Mouse (Mus musculus) forebrain, embryonic 14.5 days (tissue): ENCODE results near the gene Krtap1-3. TPM values are rescaled to one million over a fixed set of nuclear protein-coding genes. Genes with fewer than 3 reads are reported as not detected.

Experiments used
- ATAC-seq: fragments of 200-750 bp; cut with Nextera tagmentation; 2 replicates; pipeline ENCODE4 v1.8.0; 2017; ENCODE audit warnings: mild to moderate bottlenecking, moderate library complexity
- DNase-seq: peaks from one replicate; pipeline ENCODE4 v3.0.0-alpha.2; 2015; ENCODE audit warnings: low spot score
- H3K27ac ChIP-seq: fragments of 300-500 bp; sonication (generic); 2 replicates; pipeline ENCODE4 v1.5.1; 2014; ENCODE audit warnings: low read depth, mild to moderate bottlenecking, control low read depth, low read length, moderate library complexity
- H3K27me3 ChIP-seq: fragments of 300-500 bp; sonication (generic); replicated peaks from 2 replicates; pipeline ENCODE4 v1.6.1; 2014; ENCODE audit warnings: low read length, control low read depth, mixed read lengths; ENCODE audit not compliant: control insufficient read depth, insufficient read depth
- H3K36me3 ChIP-seq: fragments of 300-500 bp; sonication (generic); 2 replicates; pipeline ENCODE4 v1.6.1; 2014; ENCODE audit warnings: low read length, control low read depth; ENCODE audit not compliant: control insufficient read depth, insufficient read depth
- H3K4me1 ChIP-seq: fragments of 300-500 bp; sonication (generic); 2 replicates; pipeline ENCODE4 v1.6.1; 2014; ENCODE audit warnings: antibody characterized with exemption, low read length, control low read depth; ENCODE audit not compliant: control insufficient read depth, insufficient read depth
- H3K4me2 ChIP-seq: fragments of 300-500 bp; sonication (generic); 2 replicates; pipeline ENCODE4 v1.6.1; 2014; ENCODE audit warnings: mild to moderate bottlenecking, control low read depth, low read length
- H3K4me3 ChIP-seq: fragments of 300-500 bp; sonication (generic); 2 replicates; pipeline ENCODE4 v1.5.1; 2014; ENCODE audit warnings: low read depth, low read length, control low read depth
- H3K9ac ChIP-seq: fragments of 300-500 bp; sonication (generic); 2 replicates; pipeline ENCODE4 v1.6.1; 2014; ENCODE audit warnings: mild to moderate bottlenecking, low read length, control low read depth, moderate library complexity
- H3K9me3 ChIP-seq: fragments of 300-500 bp; sonication (generic); replicated peaks from 2 replicates; pipeline ENCODE4 v1.6.1; 2016; ENCODE audit warnings: low read length, control low read depth, mixed read lengths; ENCODE audit not compliant: control insufficient read depth
- WGBS: fragments of 180-500 bp; shearing (Covaris S2); extraction: QIAGEN DNeasy Blood & Tissue Kit; methylation state at CpG from one replicate; pipeline ENCODE4 v1.1.7; 2014; 5-methylcytosine and 5-hydroxymethylcytosine counted together
- polyA plus RNA-seq: library from polyadenylated mRNA; unstranded; fragments of >200 nt; fragmentation: Nextera tagmentation; extraction: Ambion mirVana; gene quantifications from 2 replicates; pipeline ENCODE4 v1.2.1, GENCODE M21; 2014

Krtap1-3 gene
- polyA plus RNA-seq: not detected in 2 replicates

DNA sequence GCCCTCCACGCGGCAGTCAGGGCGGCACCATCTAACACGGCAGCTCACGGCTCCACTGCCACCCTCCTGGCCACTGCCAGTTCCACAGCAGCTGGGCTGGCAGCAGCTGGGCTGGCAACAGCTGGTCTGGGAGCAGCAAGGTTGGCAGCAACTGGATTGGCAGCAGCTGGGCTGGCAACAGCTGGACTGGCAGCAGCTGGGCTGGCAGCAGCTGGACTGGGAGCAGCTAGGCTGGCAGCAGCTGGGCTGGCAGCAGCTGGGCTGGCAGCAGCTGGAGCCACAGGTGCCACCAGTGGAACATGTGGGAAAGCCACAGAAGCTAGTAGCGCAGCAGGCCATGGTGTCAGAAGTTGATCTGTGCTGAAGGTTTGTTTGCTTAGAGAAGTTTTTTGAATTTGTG is at the start of gene Krtap1-3:
TSS of gene Krtap1-3 (minus strand) at position 359 of the 400 bp plus-strand sequence.
- H3K4me2 ChIP-seq: no peak within 1 kb of the TSS
- H3K9ac ChIP-seq: no peak within 1 kb of the TSS
- H3K27me3 ChIP-seq: no peaks in the 10 kb centered on the region
- WGBS: 84% methylated on average over 6 of the region's 6 CpGs
- H3K36me3 ChIP-seq: no peaks in the 10 kb centered on the region
- DNase-seq (no peak), ATAC-seq (no peak)
- no peak within 1 kb of the TSS for H3K27ac ChIP-seq
- H3K9me3 ChIP-seq: no peaks in the 10 kb centered on the region
- H3K4me1 ChIP-seq: no peaks in the 10 kb centered on the region
- H3K4me3 ChIP-seq: no peak within 1 kb of the TSS

GRCm38 (mm10) chr11:99640926-99641325 is 49.8 kb upstream of the Krtap1-3 start:
- H3K4me3 ChIP-seq: no peak overlapping the region
- no peaks in the 10 kb centered on the region for H3K36me3 ChIP-seq
- ATAC-seq (no peak), DNase-seq (no peak)
- H3K9me3 ChIP-seq: no peaks in the 10 kb centered on the region
- no peak overlapping the region for H3K4me2 ChIP-seq
- H3K9ac ChIP-seq: no peak overlapping the region
- 53% methylated on average over 1 of the region's 1 CpGs for WGBS
- no peaks in the 10 kb centered on the region for H3K4me1 ChIP-seq
- no peaks in the 10 kb centered on the region for H3K27me3 ChIP-seq
- no peak overlapping the region for H3K27ac ChIP-seq

DNA sequence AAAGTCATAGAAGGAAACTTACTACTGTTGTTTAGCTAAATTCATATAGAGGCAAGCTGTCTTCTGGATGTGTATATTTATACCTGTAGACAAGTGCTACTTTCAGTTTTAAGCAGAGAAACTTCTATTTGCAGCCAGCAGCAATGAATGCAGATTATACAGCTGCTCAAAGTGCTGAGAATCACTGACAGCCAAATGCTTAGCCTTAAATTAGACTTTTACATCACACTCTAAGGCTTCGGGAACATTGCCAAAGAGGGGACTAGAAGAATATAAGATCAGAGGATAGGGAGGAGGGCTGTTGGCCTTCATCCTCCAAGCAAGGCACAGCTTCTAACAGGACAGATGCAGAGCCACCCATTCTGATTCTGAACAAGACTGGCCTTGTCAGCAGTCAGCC is 45.9 kb upstream of the Krtap1-3 start:
- whole genome bisulfite sequencing: 50% methylated on average over 1 of the region's 1 CpGs
- Histone ChIP-seq H3K9me3 (no peaks in the 10 kb centered on the region), H3K4me2 (no peak overlapping the region), H3K9ac (no peak overlapping the region), H3K27me3 (no peaks in the 10 kb centered on the region), H3K27ac (no peak overlapping the region), H3K4me1 (no peaks in the 10 kb centered on the region), H3K36me3 (no peaks in the 10 kb centered on the region), H3K4me3 (no peak overlapping the region)
- peak; percentile 19 for DNase-seq
- ATAC-seq: no peak

DNA sequence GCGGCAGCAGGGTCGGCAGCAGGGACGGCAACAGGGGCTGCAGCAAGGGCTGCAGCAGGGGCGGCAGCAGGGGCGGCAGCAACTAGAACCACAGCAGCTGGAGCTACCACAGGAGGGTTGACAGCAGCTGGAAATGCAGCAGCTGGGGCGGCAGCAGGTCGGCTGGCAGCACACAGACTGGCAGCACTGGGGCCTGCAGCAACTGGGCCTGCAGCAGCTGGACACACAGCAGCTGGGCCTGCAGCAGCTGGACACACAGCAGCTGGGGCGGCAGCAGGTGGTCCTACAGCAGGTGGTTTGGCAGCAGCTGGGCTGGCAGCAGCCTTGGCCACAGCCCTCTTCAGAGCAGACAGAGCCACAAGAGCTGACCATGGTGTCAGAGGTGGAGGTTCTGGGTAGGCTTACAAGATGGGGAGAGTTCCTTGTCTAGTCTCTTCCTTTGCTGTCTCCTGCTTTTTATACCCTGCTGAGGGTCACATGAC is 43.6 kb upstream of the Krtap1-3 start, which contains the start of gene Krtap4-2:
TSS of gene Krtap4-2 (minus strand) at position 432 of the 482 bp plus-strand sequence.
- no peak within 1 kb of the TSS for H3K4me3 ChIP-seq
- ATAC-seq: no peak
- H3K4me2 ChIP-seq: no peak within 1 kb of the TSS
- no peaks in the 10 kb centered on the region for H3K36me3 ChIP-seq
- 42% methylated on average over 8 of the region's 8 CpGs for WGBS
- no peak within 1 kb of the TSS for H3K9ac ChIP-seq
- no peak for DNase-seq
- H3K27me3 ChIP-seq: no peaks in the 10 kb centered on the region
- H3K27ac ChIP-seq: no peak within 1 kb of the TSS
- H3K9me3 ChIP-seq: no peaks in the 10 kb centered on the region
- H3K4me1 ChIP-seq: no peaks in the 10 kb centered on the region

GRCm38 (mm10) chr11:99633293-99633692 is 42.2 kb upstream of the Krtap1-3 start:
- 78% methylated on average over 2 of the region's 2 CpGs for WGBS
- no peak overlapping the region for H3K9ac ChIP-seq
- no peaks in the 10 kb centered on the region for H3K4me1 ChIP-seq
- ATAC-seq (no peak), DNase-seq (no peak)
- no peaks in the 10 kb centered on the region for H3K27me3 ChIP-seq
- H3K27ac ChIP-seq: no peak overlapping the region
- H3K36me3 ChIP-seq: no peaks in the 10 kb centered on the region
- no peak overlapping the region for H3K4me2 ChIP-seq
- no peak overlapping the region for H3K4me3 ChIP-seq
- no peaks in the 10 kb centered on the region for H3K9me3 ChIP-seq

- DNase-seq (no peak), ATAC-seq (no peak)
- Histone ChIP-seq H3K36me3 (no peaks in the 10 kb centered on the region), H3K4me3 (no peak overlapping the region), H3K9me3 (no peaks in the 10 kb centered on the region), H3K4me1 (no peaks in the 10 kb centered on the region), H3K4me2 (no peak overlapping the region), H3K27me3 (no peaks in the 10 kb centered on the region), H3K27ac (no peak overlapping the region), H3K9ac (no peak overlapping the region)
- 73% methylated on average over 3 of the region's 3 CpGs for WGBS
These were observed 39.8 kb upstream of the Krtap1-3 start for GRCm38 (mm10) chr11:99630890-99631289.

GRCm38 (mm10) chr11:99628138-99628537 is 37.0 kb upstream of the Krtap1-3 start, which contains the start of gene Krtap4-1:
Gene Krtap4-1, minus strand, starts transcription at chr11:99628238.
- DNase-seq (no peak), ATAC-seq (no peak)
- Histone ChIP-seq H3K4me1 (no peaks in the 10 kb centered on the region), H3K4me2 (no peak within 1 kb of the TSS), H3K36me3 (no peaks in the 10 kb centered on the region), H3K4me3 (no peak within 1 kb of the TSS), H3K9me3 (no peaks in the 10 kb centered on the region), H3K27me3 (no peaks in the 10 kb centered on the region), H3K27ac (no peak within 1 kb of the TSS), H3K9ac (no peak within 1 kb of the TSS)
- WGBS: 73% methylated on average over 4 of the region's 4 CpGs

DNA sequence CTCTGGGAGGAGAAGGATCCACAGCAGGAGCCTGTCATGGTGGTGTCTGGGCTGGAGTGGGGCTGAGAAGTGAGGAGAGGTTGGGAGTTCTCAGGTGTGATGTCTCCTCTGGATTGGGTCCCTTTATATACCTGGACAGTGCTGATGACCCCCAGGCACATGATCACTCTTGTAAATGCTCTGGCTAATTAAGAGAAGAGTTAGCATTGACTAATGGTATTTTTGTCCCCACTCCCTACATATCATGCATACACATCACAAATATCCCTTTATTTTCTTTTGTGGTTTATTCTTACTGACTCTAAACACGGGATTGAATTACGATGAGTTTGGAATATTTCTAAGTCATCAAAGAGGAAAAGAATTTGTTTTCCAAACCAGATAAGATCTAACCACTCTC is 29.2 kb upstream of the Krtap1-3 start, which contains the start of gene Gm11562:
TSS of gene Gm11562 (minus strand) at position 101 of the 400 bp plus-strand sequence.
- H3K4me2 ChIP-seq: no peak within 1 kb of the TSS
- H3K9me3 ChIP-seq: no peaks in the 10 kb centered on the region
- no peak within 1 kb of the TSS for H3K4me3 ChIP-seq
- H3K9ac ChIP-seq: no peak within 1 kb of the TSS
- DNase-seq (no peak), ATAC-seq (no peak)
- H3K27me3 ChIP-seq: no peaks in the 10 kb centered on the region
- no peak within 1 kb of the TSS for H3K27ac ChIP-seq
- no peaks in the 10 kb centered on the region for H3K36me3 ChIP-seq
- H3K4me1 ChIP-seq: no peaks in the 10 kb centered on the region
- WGBS: 93% methylated on average over 2 of the region's 2 CpGs

- no peaks in the 10 kb centered on the region for H3K9me3 ChIP-seq
- no peaks in the 10 kb centered on the region for H3K36me3 ChIP-seq
- ATAC-seq (no peak), DNase-seq (no peak)
- H3K4me2 ChIP-seq: no peak within 1 kb of the TSS
- no peaks in the 10 kb centered on the region for H3K4me1 ChIP-seq
- no peak within 1 kb of the TSS for H3K9ac ChIP-seq
- no peak within 1 kb of the TSS for H3K4me3 ChIP-seq
- no peaks in the 10 kb centered on the region for H3K27me3 ChIP-seq
- 66% methylated on average over 3 of the region's 3 CpGs for WGBS
- H3K27ac ChIP-seq: no peak within 1 kb of the TSS
These were observed 23.7 kb upstream of the Krtap1-3 start, which contains the start of gene Krtap2-4 for GRCm38 (mm10) chr11:99614796-99615363. Gene Krtap2-4, minus strand, starts transcription at chr11:99614846.
